ENCODE assay signal across 8 mouse cellular contexts in the genomic region with DNA sequence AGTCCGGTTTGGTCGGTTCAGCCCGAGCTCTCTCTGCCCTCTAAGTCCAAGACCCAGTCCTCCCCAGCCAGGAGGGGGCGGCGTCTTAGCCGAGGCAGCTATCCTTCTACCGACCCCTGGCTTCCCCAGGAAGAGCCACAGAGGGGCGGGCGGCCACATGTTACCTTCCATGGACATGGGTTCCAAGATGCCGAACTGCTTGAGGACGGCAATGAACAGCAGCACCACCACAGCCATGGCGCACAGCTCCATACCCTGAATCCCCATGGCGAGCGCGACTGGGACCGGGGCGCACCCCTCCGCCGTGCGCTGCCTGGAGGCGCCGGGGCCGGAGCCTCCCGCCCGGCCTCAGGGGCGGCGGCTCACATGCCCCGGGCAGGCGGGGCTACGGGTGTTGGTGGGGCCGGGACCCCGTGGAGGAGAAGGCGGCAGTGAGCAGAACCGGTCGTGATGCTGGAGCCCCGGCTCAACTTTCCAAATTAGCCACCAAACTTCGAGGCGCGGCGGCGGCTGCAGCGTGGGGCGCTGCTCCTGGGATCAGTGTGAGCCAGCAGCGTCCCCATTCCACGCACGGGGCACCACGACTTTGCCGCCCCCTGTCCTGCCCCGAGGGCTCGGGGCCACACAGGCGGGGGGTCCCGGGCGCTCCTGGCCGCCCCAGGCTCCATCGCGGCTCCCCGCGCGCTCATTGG. TPM values are rescaled to one million over a fixed set of nuclear protein-coding genes. Genes with fewer than 3 reads are reported as not detected.
DNase-seq lines count a peak whose midpoint lies in the region; ATAC-seq and TF ChIP-seq lines count a peak whose summit lies in the region.

No protein-coding gene starts in this region.

- no peak for DNase-seq in kidney, postnatal 0 days (ENCODE audit: low spot score)
- no peak for DNase-seq in kidney, adult 8-10 months
- DNase-seq in lung, postnatal 4 days: peak; percentile 22 to 42
- no peak for DNase-seq in right cerebral cortex, postnatal 36 days (ENCODE audit: low spot score in 2 of 2)
- no peak for DNase-seq in left cerebral cortex, postnatal 36 days (ENCODE audit: low spot score in 2 of 2)
- no peak for DNase-seq in gastrocnemius, adult 18-20 months (ENCODE audit: low spot score)

- H3K36me3 ChIP-seq in kidney, postnatal 0 days (ENCODE audit: insufficient read depth, low read length): no peaks in the 10 kb centered on the region
- no peaks in the 10 kb centered on the region for H3K36me3 ChIP-seq in embryonic facial prominence, embryonic 13.5 days
- no peaks in the 10 kb centered on the region for H3K36me3 ChIP-seq in hindbrain, embryonic 15.5 days

- peak; percentile 9; the same call in 1 of the 2 replicates for ATAC-seq in kidney, postnatal 0 days (replicated peaks; ENCODE audit: low FRiP score, low read depth)
- peak; percentile 35; the same call in 1 of the 2 replicates for ATAC-seq in embryonic facial prominence, embryonic 13.5 days (ENCODE audit: insufficient number of reproducible peaks, insufficient read depth, low FRiP score, low TSS enrichment, low read depth)
- no peak for ATAC-seq in hindbrain, embryonic 15.5 days (ENCODE audit: low FRiP score, low read depth)

- no peak overlapping the region for H3K27ac ChIP-seq in kidney, postnatal 0 days
- peak overlapping the region; percentile 78 for H3K27ac ChIP-seq in embryonic facial prominence, embryonic 13.5 days
- no peak overlapping the region for H3K27ac ChIP-seq in hindbrain, embryonic 15.5 days (replicated peaks)

- WGBS in kidney, postnatal 0 days: under 1% methylated on average over 52 of the region's 59 CpGs
- WGBS in embryonic facial prominence, embryonic 13.5 days: under 1% methylated on average over 51 of the region's 59 CpGs
- under 1% methylated on average over 59 of the region's 59 CpGs for WGBS in hindbrain, embryonic 15.5 days

- TF ChIP-seq CTCF in kidney, postnatal 0 days (IDR thresholded peaks at IDR 0.05; ENCODE audit: low read depth): no peak

- intact Hi-C loops in left cerebral cortex, postnatal 36 days (cut with DNase I): no loop called here

- peak overlapping the region; percentile 90 for H3K4me2 ChIP-seq in kidney, postnatal 0 days (ENCODE audit: low read length)
- H3K4me2 ChIP-seq in embryonic facial prominence, embryonic 13.5 days: peak overlapping the region; percentile 94
- peak overlapping the region; percentile 72 for H3K4me2 ChIP-seq in hindbrain, embryonic 15.5 days

- H3K4me1 ChIP-seq in kidney, postnatal 0 days (replicated peaks; ENCODE audit: insufficient read depth, low read length): peaks cover 18% of the 10 kb centered on the region; the same call in 1 of the 2 replicates
- H3K4me1 ChIP-seq in embryonic facial prominence, embryonic 13.5 days: peaks cover 44% of the 10 kb centered on the region
- peaks cover 34% of the 10 kb centered on the region for H3K4me1 ChIP-seq in hindbrain, embryonic 15.5 days (replicated peaks)

- H3K4me3 ChIP-seq in kidney, postnatal 0 days (replicated peaks; ENCODE audit: low read depth, low read length): peak overlapping the region; percentile 56
- H3K4me3 ChIP-seq in embryonic facial prominence, embryonic 13.5 days: peak overlapping the region; percentile 62
- H3K4me3 ChIP-seq in hindbrain, embryonic 15.5 days: peak overlapping the region; percentile 34

- H3K27me3 ChIP-seq in kidney, postnatal 0 days (ENCODE audit: insufficient read depth, low read length): peaks cover 38% of the 10 kb centered on the region
- H3K27me3 ChIP-seq in embryonic facial prominence, embryonic 13.5 days: peaks cover 79% of the 10 kb centered on the region
- peaks cover 70% of the 10 kb centered on the region for H3K27me3 ChIP-seq in hindbrain, embryonic 15.5 days

- H3K9me3 ChIP-seq in kidney, postnatal 0 days (replicated peaks; ENCODE audit: low read length): no peaks in the 10 kb centered on the region
- H3K9me3 ChIP-seq in embryonic facial prominence, embryonic 13.5 days: no peaks in the 10 kb centered on the region
- H3K9me3 ChIP-seq in hindbrain, embryonic 15.5 days: no peaks in the 10 kb centered on the region

- H3K9ac ChIP-seq in kidney, postnatal 0 days (ENCODE audit: low read depth, low read length): peak overlapping the region; percentile 40
- H3K9ac ChIP-seq in embryonic facial prominence, embryonic 13.5 days: peak overlapping the region; percentile 73
- H3K9ac ChIP-seq in hindbrain, embryonic 15.5 days: no peak overlapping the region

RNA-seq across cellular contexts. Expression of a gene that starts 37.6 kb away (rescaled TPM):
- polyA plus RNA-seq in kidney, postnatal 0 days (2015; fragmentation: Nextera tagmentation; extraction: Ambion mirVana): 61.3 and 62.2 TPM in 2 replicates
- 31.9 and 34.8 TPM in 2 replicates for polyA plus RNA-seq in embryonic facial prominence, embryonic 13.5 days (2015; fragmentation: Nextera tagmentation; extraction: Ambion mirVana)
- 30.4 and 31.8 TPM in 2 replicates for polyA plus RNA-seq in hindbrain, embryonic 15.5 days (2015; fragmentation: Nextera tagmentation; extraction: Ambion mirVana)
- 10 to 100 TPM; 21.2 to 21.9 TPM for total RNA-seq in left cerebral cortex, postnatal 36 days (2021)
- 10 to 100 TPM; 22.0 to 22.8 TPM for total RNA-seq in gastrocnemius, adult 18-20 months (2021)

RNA-seq across cellular contexts. Expression of a gene that starts 39.9 kb away (rescaled TPM):
- polyA plus RNA-seq in kidney, postnatal 0 days (2015; fragmentation: Nextera tagmentation; extraction: Ambion mirVana): 1.6 and 2.5 TPM in 2 replicates
- polyA plus RNA-seq in embryonic facial prominence, embryonic 13.5 days (2015; fragmentation: Nextera tagmentation; extraction: Ambion mirVana): 2.4 and 3.0 TPM in 2 replicates
- polyA plus RNA-seq in hindbrain, embryonic 15.5 days (2015; fragmentation: Nextera tagmentation; extraction: Ambion mirVana): 11.0 and 13.9 TPM in 2 replicates
- total RNA-seq in left cerebral cortex, postnatal 36 days (2021): 100 to 1,000 TPM; 130 to 133 TPM
- under 1 TPM; 0.21 to 0.43 TPM for total RNA-seq in gastrocnemius, adult 18-20 months (2021)

RNA-seq across cellular contexts. Expression of a gene that starts 57.0 kb away (rescaled TPM):
- polyA plus RNA-seq in kidney, postnatal 0 days (2015; fragmentation: Nextera tagmentation; extraction: Ambion mirVana): 0.10 and 0.12 TPM in 2 replicates
- 0.12 and 0.13 TPM in 2 replicates for polyA plus RNA-seq in embryonic facial prominence, embryonic 13.5 days (2015; fragmentation: Nextera tagmentation; extraction: Ambion mirVana)
- 0.18 and 0.33 TPM in 2 replicates for polyA plus RNA-seq in hindbrain, embryonic 15.5 days (2015; fragmentation: Nextera tagmentation; extraction: Ambion mirVana)
- under 1 TPM in 1 of 2 experiments, not detected in 1; 0.63 TPM for total RNA-seq in left cerebral cortex, postnatal 36 days (2021)
- total RNA-seq in gastrocnemius, adult 18-20 months (2021): not detected

RNA-seq across cellular contexts. Expression of a gene that starts 59.3 kb away (rescaled TPM):
- 2.2 and 2.4 TPM in 2 replicates for polyA plus RNA-seq in kidney, postnatal 0 days (2015; fragmentation: Nextera tagmentation; extraction: Ambion mirVana)
- 2.9 and 3.0 TPM in 2 replicates for polyA plus RNA-seq in embryonic facial prominence, embryonic 13.5 days (2015; fragmentation: Nextera tagmentation; extraction: Ambion mirVana)
- polyA plus RNA-seq in hindbrain, embryonic 15.5 days (2015; fragmentation: Nextera tagmentation; extraction: Ambion mirVana): 0.09 and 0.10 TPM in 2 replicates
- total RNA-seq in left cerebral cortex, postnatal 36 days (2021): under 1 TPM; 0.11 to 0.17 TPM
- total RNA-seq in gastrocnemius, adult 18-20 months (2021): not detected

Comparison
In these comparisons a context has a peak if more than half of its experiments do, and no peak if none do; other contexts are left out.
1. DNase-seq: peak in lung, postnatal 4 days (2 of 2); none in kidney, postnatal 0 days (single experiment), kidney, adult 8-10 months (0 of 2), right cerebral cortex, postnatal 36 days (0 of 2), left cerebral cortex, postnatal 36 days (0 of 2) and gastrocnemius, adult 18-20 months (single experiment).
2. Peak in every context shown above with its lines, with median percentiles within 50 percentile points of each other: H3K4me2 ChIP-seq and H3K4me3 ChIP-seq.